Mouse (Mus musculus): ENCODE measurements around the gene Sestd1. TPM values are rescaled to one million over a fixed set of nuclear protein-coding genes. Genes with fewer than 3 reads are reported as not detected.

The Sestd1 gene
- polyA plus RNA-seq, 1 experiment from 2014 or later, result 27.9 TPM

- H3K36me3 ChIP-seq (ENCODE audit: insufficient read depth), result peaks cover 33% of the 10 kb centered on the region
- no peaks in the 10 kb centered on the region for H3K27me3 ChIP-seq (ENCODE audit: insufficient read depth, low read length)
- no peak overlapping the region for H3K4me2 ChIP-seq
- no peak for TF ChIP-seq CTCF (IDR thresholded peaks at IDR 0.05; ENCODE audit: low read depth)
- H3K9ac ChIP-seq, result no peak overlapping the region
- H3K9me3 ChIP-seq (ENCODE audit: low read depth, low read length), result no peaks in the 10 kb centered on the region
- no peaks in the 10 kb centered on the region for H3K4me1 ChIP-seq (ENCODE audit: insufficient read depth)
- H3K27ac ChIP-seq (ENCODE audit: low read depth), result no peak overlapping the region
- DNase-seq (no peak), ATAC-seq (ENCODE audit: insufficient read depth) (no peak)
- H3K4me3 ChIP-seq (ENCODE audit: low read depth, low read length), result no peak overlapping the region
- WGBS, result 95% methylated on average over 2 of the region's 2 CpGs
These were observed 47.8 kb downstream of the Sestd1 start for GRCm38 (mm10) chr2:77232604-77233003.

GRCm38 (mm10) chr2:77220960-77221359 is 59.4 kb downstream of the Sestd1 start:
- Histone ChIP-seq H3K4me2 (no peak overlapping the region), H3K27me3 (ENCODE audit: insufficient read depth, low read length) (no peaks in the 10 kb centered on the region), H3K27ac (ENCODE audit: low read depth) (no peak overlapping the region), H3K9me3 (ENCODE audit: low read depth, low read length) (no peaks in the 10 kb centered on the region), H3K4me1 (ENCODE audit: insufficient read depth) (no peaks in the 10 kb centered on the region), H3K9ac (no peak overlapping the region), H3K4me3 (ENCODE audit: low read depth, low read length) (no peak overlapping the region), H3K36me3 (ENCODE audit: insufficient read depth) (no peaks in the 10 kb centered on the region)
- ATAC-seq (ENCODE audit: insufficient read depth), result no peak
- TF ChIP-seq CTCF (IDR thresholded peaks at IDR 0.05; ENCODE audit: low read depth), result no peak
- no peak for DNase-seq
- WGBS, result 86% methylated on average over 2 of the region's 2 CpGs

- no peaks in the 10 kb centered on the region for H3K27me3 ChIP-seq (ENCODE audit: insufficient read depth, low read length)
- no peak for TF ChIP-seq CTCF (IDR thresholded peaks at IDR 0.05; ENCODE audit: low read depth)
- no peak overlapping the region for H3K9ac ChIP-seq
- no peak for DNase-seq
- no peak for ATAC-seq (ENCODE audit: insufficient read depth)
- no peaks in the 10 kb centered on the region for H3K4me1 ChIP-seq (ENCODE audit: insufficient read depth)
- no peak overlapping the region for H3K27ac ChIP-seq (ENCODE audit: low read depth)
- peaks cover 31% of the 10 kb centered on the region for H3K36me3 ChIP-seq (ENCODE audit: insufficient read depth)
- no peak overlapping the region for H3K4me3 ChIP-seq (ENCODE audit: low read depth, low read length)
- no peaks in the 10 kb centered on the region for H3K9me3 ChIP-seq (ENCODE audit: low read depth, low read length)
- WGBS, result 71% methylated on average over 5 of the region's 5 CpGs
- no peak overlapping the region for H3K4me2 ChIP-seq
These were observed 67.5 kb downstream of the Sestd1 start for GRCm38 (mm10) chr2:77212885-77213284.

GRCm38 (mm10) chr2:77206951-77207350 is 73.4 kb downstream of the Sestd1 start:
- DNase-seq (no peak), ATAC-seq (ENCODE audit: insufficient read depth) (no peak)
- TF ChIP-seq CTCF (IDR thresholded peaks at IDR 0.05; ENCODE audit: low read depth), result no peak
- Histone ChIP-seq H3K4me3 (ENCODE audit: low read depth, low read length) (no peak overlapping the region), H3K27me3 (ENCODE audit: insufficient read depth, low read length) (no peaks in the 10 kb centered on the region), H3K36me3 (ENCODE audit: insufficient read depth) (peaks cover 31% of the 10 kb centered on the region), H3K9me3 (ENCODE audit: low read depth, low read length) (no peaks in the 10 kb centered on the region), H3K4me2 (no peak overlapping the region), H3K27ac (ENCODE audit: low read depth) (no peak overlapping the region), H3K4me1 (ENCODE audit: insufficient read depth) (no peaks in the 10 kb centered on the region), H3K9ac (no peak overlapping the region)
- 87% methylated on average over 3 of the region's 3 CpGs for WGBS

- Histone ChIP-seq H3K27ac (ENCODE audit: low read depth) (no peak overlapping the region), H3K4me3 (ENCODE audit: low read depth, low read length) (no peak overlapping the region), H3K4me1 (ENCODE audit: insufficient read depth) (no peaks in the 10 kb centered on the region), H3K9me3 (ENCODE audit: low read depth, low read length) (no peaks in the 10 kb centered on the region), H3K9ac (no peak overlapping the region), H3K27me3 (ENCODE audit: insufficient read depth, low read length) (no peaks in the 10 kb centered on the region), H3K4me2 (no peak overlapping the region), H3K36me3 (ENCODE audit: insufficient read depth) (peaks cover 21% of the 10 kb centered on the region)
- ATAC-seq (ENCODE audit: insufficient read depth), result no peak
- TF ChIP-seq CTCF (IDR thresholded peaks at IDR 0.05; ENCODE audit: low read depth), result peak; percentile 57
- peak; percentile 80 for DNase-seq
- WGBS, result 43% methylated on average over 2 of the region's 2 CpGs
These were observed 76.5 kb downstream of the Sestd1 start for GRCm38 (mm10) chr2:77203916-77204315.

- Histone ChIP-seq H3K4me3 (ENCODE audit: low read depth, low read length) (no peak overlapping the region), H3K4me2 (no peak overlapping the region), H3K4me1 (ENCODE audit: insufficient read depth) (no peaks in the 10 kb centered on the region), H3K27ac (ENCODE audit: low read depth) (no peak overlapping the region), H3K27me3 (ENCODE audit: insufficient read depth, low read length) (no peaks in the 10 kb centered on the region), H3K9me3 (ENCODE audit: low read depth, low read length) (no peaks in the 10 kb centered on the region), H3K36me3 (ENCODE audit: insufficient read depth) (peaks cover 22% of the 10 kb centered on the region), H3K9ac (no peak overlapping the region)
- DNase-seq (no peak), ATAC-seq (ENCODE audit: insufficient read depth) (no peak)
- WGBS, result 93% methylated on average over 1 of the region's 1 CpGs
- TF ChIP-seq CTCF (IDR thresholded peaks at IDR 0.05; ENCODE audit: low read depth), result no peak
These were observed 78.5 kb downstream of the Sestd1 start for GRCm38 (mm10) chr2:77201900-77202299.

- Histone ChIP-seq H3K4me3 (ENCODE audit: low read depth, low read length) (no peak overlapping the region), H3K9ac (no peak overlapping the region), H3K27ac (ENCODE audit: low read depth) (no peak overlapping the region), H3K4me2 (no peak overlapping the region), H3K27me3 (ENCODE audit: insufficient read depth, low read length) (no peaks in the 10 kb centered on the region), H3K4me1 (ENCODE audit: insufficient read depth) (no peaks in the 10 kb centered on the region), H3K9me3 (ENCODE audit: low read depth, low read length) (no peaks in the 10 kb centered on the region), H3K36me3 (ENCODE audit: insufficient read depth) (peaks cover 20% of the 10 kb centered on the region)
- ATAC-seq (ENCODE audit: insufficient read depth) (no peak), DNase-seq (no peak)
- no peak for TF ChIP-seq CTCF (IDR thresholded peaks at IDR 0.05; ENCODE audit: low read depth)
- 67% methylated on average over 5 of the region's 5 CpGs for WGBS
These were observed 79.3 kb downstream of the Sestd1 start for GRCm38 (mm10) chr2:77200958-77201614.

Data from lung, embryonic 14.5 days (tissue).